10 mouse cellular contexts compared by ENCODE assay signal in the genomic region with DNA sequence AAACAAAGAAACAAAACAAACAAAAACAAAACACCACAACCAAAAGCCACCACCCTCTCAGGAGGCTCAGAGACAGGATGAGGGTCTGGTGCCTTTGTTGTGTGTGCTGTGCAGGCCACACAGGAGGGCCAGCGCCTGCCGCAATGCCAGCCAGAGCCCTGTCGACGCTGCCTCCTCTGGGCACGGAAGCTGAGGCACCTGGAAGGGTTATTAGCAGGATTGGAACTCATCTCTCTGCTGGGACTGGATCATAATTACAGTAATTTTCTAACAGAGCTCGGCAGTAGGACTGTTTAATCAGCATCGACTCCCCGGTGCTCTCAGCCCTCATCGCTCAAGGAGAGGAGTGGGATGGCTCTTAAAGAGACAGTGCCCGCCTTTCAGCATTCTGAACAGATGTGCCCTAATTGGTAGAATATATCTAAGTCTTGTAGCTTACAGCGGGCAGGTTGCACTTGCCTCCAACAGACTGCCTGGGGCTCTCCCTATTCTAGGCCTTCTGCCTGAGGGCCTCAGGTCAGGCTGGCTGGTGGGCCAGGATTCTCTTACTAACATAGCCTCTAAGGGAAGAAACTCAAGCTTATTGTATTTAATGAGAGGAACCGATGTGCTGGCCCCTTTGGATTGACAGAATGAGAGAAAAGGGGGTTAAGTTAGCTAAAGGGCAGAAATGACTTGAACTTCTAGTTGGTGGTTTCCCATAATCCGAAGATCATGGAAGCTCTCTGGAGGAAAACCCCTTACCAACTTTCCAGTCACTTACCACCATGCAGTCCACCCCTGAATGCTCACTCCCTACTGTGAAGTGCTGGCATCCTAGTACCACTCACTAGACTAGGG. TPM values are rescaled to one million over a fixed set of nuclear protein-coding genes. Genes with fewer than 3 reads are reported as not detected.
DNase-seq lines count a peak whose midpoint lies in the region; ATAC-seq lines count a peak whose summit lies in the region.
"Had no signal": no experiment of that assay in that cellular context is flagged by ENCODE, and none has a peak within 500 bp of the region (broad histone marks: within the 10 kb centered on the region; RNA-seq: fewer than 3 reads in every experiment).

No protein-coding gene starts in this region.

- H3K36me3 ChIP-seq in kidney, embryonic 15.5 days = peaks cover 27% of the 10 kb centered on the region
- H3K36me3 ChIP-seq in embryonic facial prominence, embryonic 11.5 days (replicated peaks; ENCODE audit: control insufficient read depth, insufficient read depth, low read depth, low read length) = no peaks in the 10 kb centered on the region; the same call in 1 of the 2 replicates
- peaks cover 20% of the 10 kb centered on the region for H3K36me3 ChIP-seq in hindbrain, embryonic 12.5 days
- H3K36me3 ChIP-seq in midbrain, embryonic 16.5 days (ENCODE audit: control insufficient read depth, insufficient read depth, low read length) = peaks cover 5% of the 10 kb centered on the region

- no peak overlapping the region for H3K9ac ChIP-seq in kidney, embryonic 15.5 days
- no peak overlapping the region; the same call in 1 of the 2 replicates for H3K9ac ChIP-seq in embryonic facial prominence, embryonic 11.5 days (replicated peaks; ENCODE audit: low read length)
- H3K9ac ChIP-seq in hindbrain, embryonic 12.5 days = peak overlapping the region; percentile 44; the same call in 1 of the 2 replicates
- H3K9ac ChIP-seq in midbrain, embryonic 16.5 days (ENCODE audit: low read depth, low read length) = 0 out of 2 replicates have a peak overlapping the region, but pooled peaks have one; percentile 12

- 49% methylated on average over 13 of the region's 13 CpGs for WGBS in kidney, embryonic 15.5 days
- 25% methylated on average over 13 of the region's 13 CpGs for WGBS in embryonic facial prominence, embryonic 11.5 days
- 27% methylated on average over 13 of the region's 13 CpGs for WGBS in hindbrain, embryonic 12.5 days
- WGBS in midbrain, embryonic 16.5 days = 20% methylated on average over 13 of the region's 13 CpGs

- H3K4me1 ChIP-seq in kidney, embryonic 15.5 days = peaks cover 46% of the 10 kb centered on the region
- no peaks in the 10 kb centered on the region for H3K4me1 ChIP-seq in embryonic facial prominence, embryonic 11.5 days (ENCODE audit: control insufficient read depth, insufficient read depth, low read length)
- H3K4me1 ChIP-seq in hindbrain, embryonic 12.5 days = peaks cover 41% of the 10 kb centered on the region
- peaks cover 9% of the 10 kb centered on the region; the same call in 1 of the 2 replicates for H3K4me1 ChIP-seq in midbrain, embryonic 16.5 days (ENCODE audit: control insufficient read depth, insufficient read depth, low read length)

- no peak for DNase-seq in kidney, postnatal 25 days
- DNase-seq in embryonic facial prominence, embryonic 11.5 days (ENCODE audit: low spot score) = no peak
- no peak for DNase-seq in cerebellum, adult 9-11 months
- DNase-seq in left cerebral cortex, postnatal 4 days = no peak
- DNase-seq in layer of hippocampus, adult 11-12 months (ENCODE audit: low spot score) = no peak
- DNase-seq: adrenal gland, postnatal 36 days had no signal

- no peaks in the 10 kb centered on the region for H3K9me3 ChIP-seq in kidney, embryonic 15.5 days (replicated peaks)
- no peaks in the 10 kb centered on the region for H3K9me3 ChIP-seq in embryonic facial prominence, embryonic 11.5 days (replicated peaks; ENCODE audit: control insufficient read depth, low read length)
- no peaks in the 10 kb centered on the region for H3K9me3 ChIP-seq in hindbrain, embryonic 12.5 days (replicated peaks)
- H3K9me3 ChIP-seq in midbrain, embryonic 16.5 days (replicated peaks; ENCODE audit: control insufficient read depth, low read length, poor library complexity, severe bottlenecking) = no peaks in the 10 kb centered on the region

- H3K27me3 ChIP-seq in kidney, embryonic 15.5 days = no peaks in the 10 kb centered on the region
- H3K27me3 ChIP-seq in embryonic facial prominence, embryonic 11.5 days (ENCODE audit: control insufficient read depth, insufficient read depth, low read length) = no peaks in the 10 kb centered on the region
- H3K27me3 ChIP-seq in hindbrain, embryonic 12.5 days = no peaks in the 10 kb centered on the region
- no peaks in the 10 kb centered on the region for H3K27me3 ChIP-seq in midbrain, embryonic 16.5 days (ENCODE audit: control insufficient read depth, insufficient read depth, low read depth, low read length)

- no peak for ATAC-seq in kidney, embryonic 15.5 days (replicated peaks; ENCODE audit: low FRiP score)
- no peak; the same call in 1 of the 2 replicates for ATAC-seq in embryonic facial prominence, embryonic 11.5 days (replicated peaks; ENCODE audit: insufficient number of reproducible peaks, low FRiP score, low TSS enrichment, low read depth)
- ATAC-seq in hindbrain, embryonic 12.5 days (ENCODE audit: low FRiP score) = no peak
- no peak for ATAC-seq in midbrain, embryonic 16.5 days

- H3K4me3 ChIP-seq in kidney, embryonic 15.5 days (replicated peaks) = no peak overlapping the region
- H3K4me3 ChIP-seq in embryonic facial prominence, embryonic 11.5 days (ENCODE audit: low read depth, low read length) = no peak overlapping the region
- H3K4me3 ChIP-seq in hindbrain, embryonic 12.5 days = no peak overlapping the region
- H3K4me3 ChIP-seq in midbrain, embryonic 16.5 days (ENCODE audit: low read depth, low read length) = no peak overlapping the region
- H3K4me3 ChIP-seq: erythroblast, embryonic 14.5 days had no signal

- intact Hi-C loops in left cerebral cortex, postnatal 4 days (cut with DNase I) = no loop called here

- H3K27ac ChIP-seq in kidney, embryonic 15.5 days = peak overlapping the region; percentile 68
- no peak overlapping the region for H3K27ac ChIP-seq in embryonic facial prominence, embryonic 11.5 days (replicated peaks; ENCODE audit: low read depth, low read length)
- 0 out of 2 replicates have a peak overlapping the region, but pooled peaks have one; percentile 52 for H3K27ac ChIP-seq in hindbrain, embryonic 12.5 days
- H3K27ac ChIP-seq in midbrain, embryonic 16.5 days (ENCODE audit: low read length) = 0 out of 2 replicates have a peak overlapping the region, but pooled peaks have one; percentile 25

- H3K4me2 ChIP-seq in kidney, embryonic 15.5 days = no peak overlapping the region
- peak overlapping the region; percentile 29 for H3K4me2 ChIP-seq in embryonic facial prominence, embryonic 11.5 days (ENCODE audit: low read depth, low read length)
- peak overlapping the region; percentile 36 for H3K4me2 ChIP-seq in hindbrain, embryonic 12.5 days (replicated peaks)
- H3K4me2 ChIP-seq in midbrain, embryonic 16.5 days (ENCODE audit: low read length) = peak overlapping the region; percentile 18; the same call in 1 of the 2 replicates

RNA-seq across cellular contexts. Expression of a gene that starts 12.6 kb away (rescaled TPM):
- 19.2 and 20.4 TPM in 2 replicates for polyA plus RNA-seq in kidney, embryonic 15.5 days (2015; fragmentation: Nextera tagmentation; extraction: Ambion mirVana)
- 9.8 and 10.4 TPM in 2 replicates for polyA plus RNA-seq in embryonic facial prominence, embryonic 11.5 days (2014; fragmentation: Nextera tagmentation; extraction: Ambion mirVana)
- polyA plus RNA-seq in hindbrain, embryonic 12.5 days (2016; fragmentation: Nextera tagmentation; extraction: Ambion mirVana) = 40.5 and 45.1 TPM in 2 replicates
- 46.7 TPM in 2 replicates for polyA plus RNA-seq in midbrain, embryonic 16.5 days (2015; fragmentation: Nextera tagmentation; extraction: Ambion mirVana)
- total RNA-seq in left cerebral cortex, postnatal 4 days (2021) = 10 to 100 TPM; 46.3 to 50.4 TPM

RNA-seq across cellular contexts. Expression of a gene that starts 24.2 kb away (rescaled TPM):
- 136 and 154 TPM in 2 replicates for polyA plus RNA-seq in kidney, embryonic 15.5 days (2015; fragmentation: Nextera tagmentation; extraction: Ambion mirVana)
- 160 and 179 TPM in 2 replicates for polyA plus RNA-seq in embryonic facial prominence, embryonic 11.5 days (2014; fragmentation: Nextera tagmentation; extraction: Ambion mirVana)
- polyA plus RNA-seq in hindbrain, embryonic 12.5 days (2016; fragmentation: Nextera tagmentation; extraction: Ambion mirVana) = 136 TPM in 2 replicates
- 56.2 and 66.3 TPM in 2 replicates for polyA plus RNA-seq in midbrain, embryonic 16.5 days (2015; fragmentation: Nextera tagmentation; extraction: Ambion mirVana)
- 10 to 100 TPM; 79.3 to 79.5 TPM for total RNA-seq in left cerebral cortex, postnatal 4 days (2021)

Comparison
In these comparisons a context has a peak if more than half of its experiments do, and no peak if none do; other contexts are left out.
1. H3K9ac ChIP-seq: peak in hindbrain, embryonic 12.5 days (single experiment) and midbrain, embryonic 16.5 days (single experiment); none in kidney, embryonic 15.5 days (single experiment) and embryonic facial prominence, embryonic 11.5 days (single experiment).